Mouse (Mus musculus): ENCODE results near the gene Emp3. TPM values are rescaled to one million over a fixed set of nuclear protein-coding genes. Genes with fewer than 3 reads are reported as not detected.

Gene Emp3
- 2.5 TPM for polyA plus RNA-seq (2014; fragmentation: Illumina TruSeq; extraction: RNeasy Lipid Tissue Mini Kit (QIAGEN cat#74804))

GRCm38 (mm10) chr7:45921242-45921621 lies at the start of gene Emp3:
TSS of gene Emp3 (minus strand) at chr7:45921404.

GRCm38 (mm10) chr7:45923762-45924428 lies 2.7 kb upstream of the Emp3 start, which contains the start of gene Ccdc114:
TSS of gene Ccdc114 (plus strand) at chr7:45924072.

GRCm38 (mm10) chr7:45896517-45897257 lies 24.5 kb downstream of the Emp3 start, which contains the start of the genes Syngr4 and Tmem143:
TSS of gene Syngr4 (minus strand) at chr7:45896714.
TSS of gene Tmem143 (plus strand) at chr7:45896941.

GRCm38 (mm10) chr7:45878278-45878677 lies 42.9 kb downstream of the Emp3 start, which contains the start of gene Grin2d:
TSS of gene Grin2d (minus strand) at chr7:45878378.

GRCm38 (mm10) chr7:45872624-45873023 lies 48.6 kb downstream of the Emp3 start, which contains the start of gene Kdelr1:
TSS of gene Kdelr1 (plus strand) at chr7:45872772.

Other genes with a start within 250 kb of the Emp3 start
- not detected for gene Ntn5, start 237.4 kb downstream of the Emp3 start, polyA plus RNA-seq (2014; fragmentation: Illumina TruSeq; extraction: RNeasy Lipid Tissue Mini Kit (QIAGEN cat#74804))
- not detected for gene Sec1, start 227.0 kb downstream of the Emp3 start, polyA plus RNA-seq (2014; fragmentation: Illumina TruSeq; extraction: RNeasy Lipid Tissue Mini Kit (QIAGEN cat#74804))
- gene Car11, start 221.6 kb downstream of the Emp3 start, polyA plus RNA-seq (2014; fragmentation: Illumina TruSeq; extraction: RNeasy Lipid Tissue Mini Kit (QIAGEN cat#74804)), result not detected
- gene Dbp, start 216.3 kb downstream of the Emp3 start, polyA plus RNA-seq (2014; fragmentation: Illumina TruSeq; extraction: RNeasy Lipid Tissue Mini Kit (QIAGEN cat#74804)), result 10.6 TPM
- 1.6 TPM for gene Rpl18, start 205.9 kb downstream of the Emp3 start, polyA plus RNA-seq (2014; fragmentation: Illumina TruSeq; extraction: RNeasy Lipid Tissue Mini Kit (QIAGEN cat#74804))
- gene Sphk2, start 203.4 kb downstream of the Emp3 start, polyA plus RNA-seq (2014; fragmentation: Illumina TruSeq; extraction: RNeasy Lipid Tissue Mini Kit (QIAGEN cat#74804)), result 0.40 TPM
- not detected for gene Fam83e, start 200.2 kb downstream of the Emp3 start, polyA plus RNA-seq (2014; fragmentation: Illumina TruSeq; extraction: RNeasy Lipid Tissue Mini Kit (QIAGEN cat#74804))
- not detected for gene Spaca4, start 195.6 kb downstream of the Emp3 start, polyA plus RNA-seq (2014; fragmentation: Illumina TruSeq; extraction: RNeasy Lipid Tissue Mini Kit (QIAGEN cat#74804))
- gene Lmtk3, start 137.7 kb downstream of the Emp3 start, polyA plus RNA-seq (2014; fragmentation: Illumina TruSeq; extraction: RNeasy Lipid Tissue Mini Kit (QIAGEN cat#74804)), result not detected
- not detected for gene Sult2b1, start 136.7 kb downstream of the Emp3 start, polyA plus RNA-seq (2014; fragmentation: Illumina TruSeq; extraction: RNeasy Lipid Tissue Mini Kit (QIAGEN cat#74804))
- 14.9 TPM for gene Cyth2, start 106.8 kb downstream of the Emp3 start, polyA plus RNA-seq (2014; fragmentation: Illumina TruSeq; extraction: RNeasy Lipid Tissue Mini Kit (QIAGEN cat#74804))
- not detected for gene Kcnj14, start 96.6 kb downstream of the Emp3 start, polyA plus RNA-seq (2014; fragmentation: Illumina TruSeq; extraction: RNeasy Lipid Tissue Mini Kit (QIAGEN cat#74804))
- gene Grwd1, start 90.5 kb downstream of the Emp3 start, polyA plus RNA-seq (2014; fragmentation: Illumina TruSeq; extraction: RNeasy Lipid Tissue Mini Kit (QIAGEN cat#74804)), result 0.86 TPM
- gene Kdelr1, start 48.6 kb downstream of the Emp3 start, polyA plus RNA-seq (2014; fragmentation: Illumina TruSeq; extraction: RNeasy Lipid Tissue Mini Kit (QIAGEN cat#74804)), result 81.7 TPM
- gene Grin2d, start 43.0 kb downstream of the Emp3 start, polyA plus RNA-seq (2014; fragmentation: Illumina TruSeq; extraction: RNeasy Lipid Tissue Mini Kit (QIAGEN cat#74804)), result not detected
- gene Syngr4, start 24.7 kb downstream of the Emp3 start, polyA plus RNA-seq (2014; fragmentation: Illumina TruSeq; extraction: RNeasy Lipid Tissue Mini Kit (QIAGEN cat#74804)), result not detected
- 0.46 TPM for gene Tmem143, start 24.5 kb downstream of the Emp3 start, polyA plus RNA-seq (2014; fragmentation: Illumina TruSeq; extraction: RNeasy Lipid Tissue Mini Kit (QIAGEN cat#74804))
- gene Ccdc114, start 2.7 kb upstream of the Emp3 start, polyA plus RNA-seq (2014; fragmentation: Illumina TruSeq; extraction: RNeasy Lipid Tissue Mini Kit (QIAGEN cat#74804)), result 1.1 TPM
- gene Abcc6, start 108.9 kb upstream of the Emp3 start, polyA plus RNA-seq (2014; fragmentation: Illumina TruSeq; extraction: RNeasy Lipid Tissue Mini Kit (QIAGEN cat#74804)), result not detected
- gene Nomo1, start 112.3 kb upstream of the Emp3 start, polyA plus RNA-seq (2014; fragmentation: Illumina TruSeq; extraction: RNeasy Lipid Tissue Mini Kit (QIAGEN cat#74804)), result 4.2 TPM
- gene Kcnj11, start 179.4 kb upstream of the Emp3 start, polyA plus RNA-seq (2014; fragmentation: Illumina TruSeq; extraction: RNeasy Lipid Tissue Mini Kit (QIAGEN cat#74804)), result not detected

Data from ovary, adult 10 weeks (tissue).